Mouse (Mus musculus) cerebellum, adult 2 months (tissue): ENCODE results near the gene Nt5dc3.

Experiments used
- CTCF ChIP-seq: fragments of 200-500 bp; IDR thresholded peaks from 2 replicates; pipeline ENCODE4 v1.5.1; 2011; ENCODE audit warnings: low read depth, mild to moderate bottlenecking, control low read depth, low read length, moderate library complexity, borderline replicate concordance; ENCODE audit not compliant: insufficient read depth
- POLR2A ChIP-seq: fragments of 200-500 bp; IDR thresholded peaks from 2 replicates; pipeline ENCODE4 v1.6.1; 2011; ENCODE audit warnings: low read length, control low read depth, borderline replicate concordance; ENCODE audit not compliant: insufficient read depth

GRCm38 (mm10) chr10:86765344-86765966 is 13.3 kb upstream of the Nt5dc3 start:
- TF ChIP-seq CTCF, result no peak
- TF ChIP-seq POLR2A, result no peak
